Mouse (Mus musculus) limb, embryonic 14.5 days (tissue): ENCODE results near the gene Rpl18a. TPM values are rescaled to one million over a fixed set of nuclear protein-coding genes. Genes with fewer than 3 reads are reported as not detected.

Experiments
- ATAC-seq: fragments of 200-750 bp; cut with Nextera tagmentation; 2 replicates; pipeline ENCODE4 v1.8.0; 2017; ENCODE audit warnings: low read depth, moderate number of reproducible peaks, moderate TSS enrichment; ENCODE audit not compliant: low FRiP score
- DNase-seq: peaks from one replicate; pipeline ENCODE4 v3.0.0-alpha.2; 2015; ENCODE audit warnings: low spot score
- H3K27ac ChIP-seq: fragments of 300-500 bp; sonication (generic); replicated peaks from 2 replicates; pipeline ENCODE4 v1.5.1; 2014; ENCODE audit warnings: low read depth, mild to moderate bottlenecking, low read length, moderate library complexity, mixed read lengths
- H3K27me3 ChIP-seq: fragments of 300-500 bp; sonication (generic); 2 replicates; pipeline ENCODE4 v1.6.1; 2014; ENCODE audit warnings: low read length, mixed read lengths; ENCODE audit not compliant: control insufficient read depth, insufficient read depth
- H3K36me3 ChIP-seq: fragments of 300-500 bp; sonication (generic); 2 replicates; pipeline ENCODE4 v1.6.1; 2014; ENCODE audit warnings: mild to moderate bottlenecking, low read length, moderate library complexity, mixed read lengths; ENCODE audit not compliant: control insufficient read depth, insufficient read depth
- H3K4me1 ChIP-seq: fragments of 300-500 bp; sonication (generic); 2 replicates; pipeline ENCODE4 v1.6.1; 2014; ENCODE audit warnings: antibody characterized with exemption, low read length, mixed read lengths; ENCODE audit not compliant: control insufficient read depth, insufficient read depth
- H3K4me2 ChIP-seq: fragments of 300-500 bp; sonication (generic); replicated peaks from 2 replicates; pipeline ENCODE4 v1.6.1; 2014; ENCODE audit warnings: low read depth, mild to moderate bottlenecking, low read length, moderate library complexity; ENCODE audit not compliant: severe bottlenecking
- H3K4me3 ChIP-seq: fragments of 300-500 bp; sonication (generic); replicated peaks from 2 replicates; pipeline ENCODE4 v1.5.1; 2014; ENCODE audit warnings: low read length
- H3K9ac ChIP-seq: fragments of 300-500 bp; sonication (generic); 2 replicates; pipeline ENCODE4 v1.6.1; 2014; ENCODE audit warnings: mild to moderate bottlenecking, low read depth, low read length, moderate library complexity; ENCODE audit not compliant: severe bottlenecking
- H3K9me3 ChIP-seq: fragments of 300-500 bp; sonication (generic); 2 replicates; pipeline ENCODE4 v1.6.1; 2016; ENCODE audit warnings: low read length; ENCODE audit not compliant: control insufficient read depth
- POLR2A ChIP-seq: fragments of 200-500 bp; IDR thresholded peaks from 2 replicates; pipeline ENCODE4 v1.8.0; 2012; ENCODE audit warnings: inconsistent platforms, mild to moderate bottlenecking, moderate library complexity, borderline replicate concordance; ENCODE audit not compliant: insufficient read depth, insufficient read length; ENCODE audit errors: extremely low read depth
- WGBS: fragments of 180-500 bp; shearing (Covaris S2); extraction: QIAGEN DNeasy Blood & Tissue Kit; methylation state at CpG from one replicate; pipeline ENCODE4 v1.1.7; 2014; 5-methylcytosine and 5-hydroxymethylcytosine counted together
- polyA plus RNA-seq, 2 experiments: library from polyadenylated mRNA; depleted of rRNA in 1 of 2; stranded (reverse) in 1 of 2; unstranded in 1 of 2; fragments of >200 nt; fragmentation: Nextera tagmentation in 1 of 2; extraction: Ambion mirVana in 1 of 2; gene quantifications; 2 replicates each; pipeline versions ENCODE4 v1.2.1 to v1.2.3; 2012 to 2014

Gene Rpl18a
- polyA plus RNA-seq, 2 experiments: 5,343 to 5,809 TPM

DNA sequence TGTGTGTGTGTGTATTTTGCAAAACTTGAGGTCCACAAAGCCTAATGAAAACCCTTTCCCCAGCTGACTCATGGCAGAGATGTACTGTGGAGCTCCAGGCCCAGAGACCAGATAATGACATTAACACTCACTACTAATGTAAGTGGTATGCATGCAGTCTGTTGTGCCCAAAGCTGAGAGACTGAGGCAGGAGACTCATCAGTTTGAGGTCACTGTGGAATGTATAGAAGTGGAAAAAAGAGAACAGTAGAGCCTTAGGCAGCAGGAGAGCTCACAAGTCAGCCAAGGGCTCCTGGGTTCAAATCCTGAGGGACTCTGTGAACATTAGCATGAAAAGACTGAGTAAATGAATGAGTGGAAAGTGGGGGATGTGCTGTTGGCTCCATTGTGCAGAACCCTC, 6.4 kb upstream of the Rpl18a start:
- H3K36me3 ChIP-seq: no peaks in the 10 kb centered on the region
- no peak overlapping the region for H3K9ac ChIP-seq
- H3K9me3 ChIP-seq: no peaks in the 10 kb centered on the region
- H3K4me3 ChIP-seq: no peak overlapping the region
- DNase-seq (no peak), ATAC-seq (no peak)
- no peak overlapping the region for H3K27ac ChIP-seq
- H3K4me1 ChIP-seq: peaks cover 5% of the 10 kb centered on the region; the same call in 1 of the 2 replicates
- no peak for TF ChIP-seq POLR2A
- H3K4me2 ChIP-seq: no peak overlapping the region
- no peaks in the 10 kb centered on the region for H3K27me3 ChIP-seq

DNA sequence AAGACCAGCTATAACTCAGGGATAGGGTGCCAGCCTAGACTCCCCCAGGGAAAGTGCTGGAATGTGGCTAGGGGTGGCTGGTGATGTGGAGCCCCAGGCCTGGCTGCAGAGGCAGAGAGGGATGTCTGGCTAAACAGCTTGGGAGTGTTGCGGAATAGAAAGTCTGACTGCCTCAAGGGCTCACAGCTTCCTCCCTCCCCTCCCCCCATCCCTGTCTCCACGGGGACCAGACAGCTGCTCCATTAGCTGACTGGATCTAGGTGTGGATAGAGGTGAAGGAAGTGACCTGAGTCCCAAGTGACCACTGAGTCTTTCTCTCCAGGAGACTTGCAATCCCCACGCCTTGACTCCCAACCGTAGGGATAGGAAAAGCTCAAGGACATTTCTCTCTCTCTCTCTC, 5.9 kb upstream of the Rpl18a start:
- 36% methylated on average over 4 of the region's 4 CpGs for WGBS

DNA sequence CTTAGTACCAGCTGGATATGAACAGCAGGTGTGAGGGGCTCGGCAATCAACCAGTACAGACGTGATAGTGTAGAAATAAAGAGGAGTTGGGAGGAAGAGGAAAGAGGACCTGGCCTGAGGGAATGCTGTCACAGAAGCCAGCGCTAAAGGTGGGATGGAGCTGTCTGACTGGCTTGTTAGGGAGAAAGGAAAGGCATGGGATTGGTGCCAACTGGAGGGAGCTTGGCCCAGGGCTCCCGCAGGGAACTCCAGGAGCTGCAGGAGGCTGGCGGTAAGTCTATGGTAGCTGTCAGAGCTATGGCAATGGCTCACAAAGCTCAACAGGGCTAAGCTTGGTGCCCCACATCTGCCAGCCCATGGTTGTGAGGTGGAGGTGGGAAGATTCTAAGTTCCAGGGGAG, 5.0 kb upstream of the Rpl18a start:
- Histone ChIP-seq H3K9ac (no peak overlapping the region), H3K27me3 (no peaks in the 10 kb centered on the region), H3K4me1 (peaks cover 8% of the 10 kb centered on the region; the same call in 1 of the 2 replicates), H3K36me3 (no peaks in the 10 kb centered on the region), H3K4me2 (no peak overlapping the region), H3K27ac (no peak overlapping the region), H3K9me3 (no peaks in the 10 kb centered on the region), H3K4me3 (no peak overlapping the region)
- DNase-seq: no peak
- WGBS: 38% methylated on average over 5 of the region's 5 CpGs
- no peak for TF ChIP-seq POLR2A
- ATAC-seq: no peak

More for the DNA sequence above, 5.9 kb upstream of the Rpl18a start:
- H3K9ac ChIP-seq: 0 out of 2 replicates have a peak overlapping the region, but pooled peaks have one; percentile 21
- no peaks in the 10 kb centered on the region for H3K36me3 ChIP-seq
- H3K27me3 ChIP-seq: no peaks in the 10 kb centered on the region
- no peaks in the 10 kb centered on the region for H3K9me3 ChIP-seq
- DNase-seq (no peak), ATAC-seq (no peak)
- no peak overlapping the region for H3K4me3 ChIP-seq
- H3K27ac ChIP-seq: no peak overlapping the region
- peaks cover 8% of the 10 kb centered on the region; the same call in 1 of the 2 replicates for H3K4me1 ChIP-seq
- no peak overlapping the region for H3K4me2 ChIP-seq
- TF ChIP-seq POLR2A: no peak

DNA sequence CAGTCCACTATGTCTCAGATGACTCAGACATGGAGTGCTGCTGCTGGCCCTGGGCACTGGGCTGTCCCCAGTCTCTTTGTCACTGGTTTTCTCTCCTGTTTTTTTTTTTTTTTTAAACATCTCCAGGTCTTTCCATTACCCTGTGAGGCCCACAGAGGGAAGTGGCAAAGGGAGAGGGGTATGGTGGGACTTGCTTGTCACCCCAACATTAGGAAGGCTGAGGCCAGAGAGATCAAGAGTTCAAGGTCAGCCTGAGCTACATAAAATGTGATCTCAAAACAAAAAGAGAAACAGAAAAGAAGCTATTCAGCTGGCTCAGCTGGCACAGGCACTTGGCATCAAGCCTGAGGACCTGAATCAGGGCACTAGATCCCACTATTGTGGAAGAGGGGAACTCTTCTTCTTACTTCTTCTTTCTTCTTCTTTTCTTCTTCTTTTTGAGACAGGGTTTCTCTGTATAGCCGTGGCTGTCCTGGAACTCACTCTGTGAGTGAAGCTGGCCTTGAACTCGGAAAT, 3.7 kb upstream of the Rpl18a start:
- no peak overlapping the region for H3K9ac ChIP-seq
- peaks cover 11% of the 10 kb centered on the region; the same call in 1 of the 2 replicates for H3K4me1 ChIP-seq
- H3K9me3 ChIP-seq: no peaks in the 10 kb centered on the region
- H3K4me3 ChIP-seq: no peak overlapping the region
- ATAC-seq (no peak), DNase-seq (no peak)
- no peak overlapping the region for H3K27ac ChIP-seq
- H3K4me2 ChIP-seq: no peak overlapping the region
- 72% methylated on average over 2 of the region's 2 CpGs for WGBS
- no peak for TF ChIP-seq POLR2A
- H3K36me3 ChIP-seq: peaks cover under 1% of the 10 kb centered on the region; the same call in 1 of the 2 replicates
- no peaks in the 10 kb centered on the region for H3K27me3 ChIP-seq

DNA sequence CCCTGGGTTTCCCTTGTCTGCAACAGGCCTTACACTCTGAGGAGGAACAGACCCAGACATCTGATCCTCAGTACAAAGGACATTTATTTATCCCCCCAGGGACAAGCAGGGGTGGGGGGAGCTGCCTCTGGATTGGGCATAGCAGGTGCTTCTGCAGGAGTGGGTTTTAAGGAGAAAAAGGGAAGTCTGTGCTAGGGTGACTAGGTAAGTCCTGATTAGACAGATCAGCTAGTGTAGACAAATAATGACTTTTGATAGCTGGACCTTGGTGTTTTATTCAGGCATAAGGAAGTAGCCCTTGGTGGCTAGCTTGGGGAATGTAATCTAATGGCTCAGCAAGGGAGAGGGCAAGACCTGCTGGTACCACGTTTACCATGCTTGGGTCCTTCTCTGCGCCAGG, 2.0 kb upstream of the Rpl18a start:
- peaks cover 17% of the 10 kb centered on the region for H3K36me3 ChIP-seq
- H3K9ac ChIP-seq: no peak overlapping the region
- H3K4me2 ChIP-seq: no peak overlapping the region
- DNase-seq (no peak), ATAC-seq (no peak)
- H3K4me3 ChIP-seq: no peak overlapping the region
- no peak overlapping the region for H3K27ac ChIP-seq
- WGBS: 69% methylated on average over 2 of the region's 2 CpGs
- no peak for TF ChIP-seq POLR2A
- H3K4me1 ChIP-seq: peaks cover 6% of the 10 kb centered on the region; the same call in 1 of the 2 replicates
- no peaks in the 10 kb centered on the region for H3K27me3 ChIP-seq
- no peaks in the 10 kb centered on the region for H3K9me3 ChIP-seq
